Mouse (Mus musculus) lung, postnatal 25 days (tissue): Measurements from ENCODE around the gene Slc11a1.

ENCODE experiments used
- DNase-seq: peaks from one replicate; pipeline ENCODE4 v3.0.0; 2022; ENCODE audit warnings: low spot score

Gene Slc11a1

DNA sequence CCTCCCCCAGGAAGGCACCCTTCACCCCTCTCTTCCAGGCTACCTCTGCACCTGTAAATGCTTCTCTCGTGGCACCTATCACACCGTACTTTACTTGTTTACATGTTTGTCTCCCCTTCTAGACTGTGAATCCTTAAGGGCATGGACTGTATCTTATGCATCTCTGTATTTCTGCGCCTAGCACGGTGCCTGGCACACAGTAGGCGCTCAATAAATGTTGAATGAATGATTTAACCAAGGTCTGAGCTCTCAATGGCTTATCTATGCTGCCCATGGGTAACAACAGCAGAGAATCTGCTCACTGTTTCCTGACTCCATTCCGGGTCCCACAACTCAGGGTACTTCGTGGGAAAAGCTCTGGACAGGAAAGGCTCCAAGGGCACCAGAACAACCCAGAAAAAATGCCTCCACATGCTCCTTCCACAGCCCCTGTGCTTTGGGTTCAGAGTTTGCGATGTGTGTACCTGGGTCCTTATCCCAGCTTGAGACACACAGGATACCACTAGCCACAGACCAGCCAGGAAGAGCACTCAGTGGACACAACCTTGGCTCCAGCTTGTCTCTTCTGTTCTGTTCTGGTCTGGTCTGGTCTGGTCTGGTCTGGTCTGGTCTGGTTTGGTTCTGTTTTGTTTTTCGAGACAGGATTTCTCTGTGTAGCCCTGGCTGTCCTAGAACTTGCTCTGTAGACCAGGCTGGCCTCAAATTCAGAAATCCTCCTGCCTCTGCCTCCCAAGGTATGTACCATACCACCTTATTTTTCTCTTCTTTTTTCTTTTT, 21.4 kb upstream of the Slc11a1 start:
- DNase-seq: no peak

DNA sequence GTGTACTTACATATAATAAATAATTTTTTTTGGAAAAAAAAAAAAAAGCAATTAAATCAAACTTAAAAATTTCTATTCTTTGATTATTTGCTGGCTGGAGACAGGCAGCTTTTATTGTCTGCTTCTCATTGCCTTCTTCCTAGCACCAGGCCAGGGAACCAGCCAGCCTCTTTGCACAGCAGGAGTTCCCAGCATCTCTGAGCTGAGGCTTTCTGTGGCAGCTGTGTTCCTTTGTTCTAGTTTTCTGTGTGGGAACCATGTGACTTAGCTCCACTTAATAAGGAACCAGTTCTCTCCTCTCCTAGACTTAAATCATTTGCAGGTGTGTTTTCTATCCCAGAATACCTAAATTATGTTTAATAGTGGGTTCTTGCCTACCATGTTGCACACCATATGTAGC, 17.5 kb upstream of the Slc11a1 start:
- DNase-seq: no peak

DNA sequence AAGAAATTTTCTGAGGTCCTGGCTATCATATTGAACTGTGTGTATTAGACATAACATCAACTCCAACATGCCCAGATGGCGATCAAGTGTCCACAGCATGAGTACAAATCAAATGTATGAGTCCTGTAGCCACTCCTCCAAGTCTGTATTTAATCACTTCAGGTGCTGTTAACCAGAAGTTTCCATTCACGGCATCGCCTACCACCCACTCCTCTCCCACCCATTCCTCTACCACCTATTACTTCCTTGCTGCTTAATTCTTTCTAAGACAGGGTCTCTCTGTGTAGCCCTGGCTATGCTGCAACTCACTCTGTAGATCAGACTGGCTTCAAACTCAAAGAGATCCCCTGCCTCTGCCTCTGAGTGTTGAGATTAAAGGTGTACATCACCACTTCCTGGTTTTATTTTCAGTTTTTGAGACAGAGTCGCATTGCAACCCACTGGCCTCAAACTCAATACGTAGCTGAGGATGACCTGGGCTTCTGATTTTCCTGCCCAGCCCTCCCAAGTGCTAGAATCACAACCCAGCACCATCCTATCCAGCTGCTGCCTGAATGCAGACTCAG, 15.0 kb upstream of the Slc11a1 start:
- DNase-seq: no peak

DNA sequence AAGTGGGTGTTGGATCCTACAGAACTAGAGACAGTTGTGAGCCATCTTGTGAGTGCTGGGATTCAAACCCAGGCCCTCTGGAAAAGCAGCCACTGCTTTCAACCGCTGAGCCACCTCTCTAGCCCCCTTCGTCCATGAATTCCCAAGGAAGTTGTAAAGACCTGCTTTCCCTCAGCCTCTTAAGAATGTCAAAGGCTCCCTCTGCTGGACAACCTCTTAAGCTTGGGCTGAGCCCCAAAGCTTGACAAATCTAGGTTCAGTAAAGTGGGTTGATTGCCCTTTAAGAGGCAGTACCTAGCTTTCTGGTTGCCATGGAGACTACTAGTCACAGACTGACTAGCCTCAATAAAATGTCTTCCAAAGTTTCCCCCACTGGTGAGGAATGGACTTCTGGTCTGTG, 13.2 kb upstream of the Slc11a1 start, which contains the start of gene Catip:
Gene Catip, plus strand, starts transcription at position 297 of the 400 bp plus-strand sequence.
- DNase-seq: peak; percentile 85

DNA sequence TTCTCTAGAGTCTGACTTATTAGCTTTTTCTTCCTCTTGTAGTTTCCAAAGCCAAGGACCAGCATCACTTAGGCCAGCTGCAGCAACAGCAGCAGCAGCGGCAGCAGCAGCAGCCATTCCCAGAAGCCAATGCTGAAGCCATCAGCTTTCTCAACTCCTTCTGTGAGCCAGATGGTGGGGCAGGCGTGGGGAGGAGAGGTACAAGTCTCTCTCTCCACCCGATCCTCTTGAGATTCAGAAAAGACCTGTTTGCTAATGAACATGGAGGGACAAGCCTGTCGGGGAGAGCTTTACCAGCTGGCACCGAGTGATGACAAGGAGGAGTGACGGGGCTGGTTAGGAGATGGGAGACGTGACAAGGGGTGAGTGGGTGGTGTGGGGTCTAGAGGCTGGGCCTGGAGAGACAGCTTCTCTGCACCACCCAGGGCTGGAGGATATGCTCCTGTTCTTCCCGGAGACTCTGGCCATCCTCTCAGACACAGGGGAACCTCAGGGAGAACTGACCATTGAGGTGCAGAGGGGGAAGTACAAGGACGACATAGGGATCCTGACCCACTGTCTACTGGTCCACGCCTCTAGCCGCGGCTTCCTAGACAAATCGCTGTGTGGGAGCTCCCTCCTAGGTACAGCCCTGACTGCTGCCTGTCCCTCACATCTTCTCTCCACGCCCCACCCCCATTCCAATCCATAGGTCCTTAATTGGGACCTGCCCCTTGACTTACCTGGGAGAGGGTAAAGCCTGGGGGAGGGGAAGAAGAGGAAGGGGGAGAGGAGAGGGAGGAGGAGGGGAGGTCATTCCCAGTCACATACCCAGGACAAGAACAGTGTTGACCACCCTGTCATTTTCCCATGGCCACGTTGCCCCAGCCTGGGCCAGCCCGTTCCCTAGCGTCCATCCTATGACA, 12.4 kb upstream of the Slc11a1 start:
- DNase-seq: no peak

DNA sequence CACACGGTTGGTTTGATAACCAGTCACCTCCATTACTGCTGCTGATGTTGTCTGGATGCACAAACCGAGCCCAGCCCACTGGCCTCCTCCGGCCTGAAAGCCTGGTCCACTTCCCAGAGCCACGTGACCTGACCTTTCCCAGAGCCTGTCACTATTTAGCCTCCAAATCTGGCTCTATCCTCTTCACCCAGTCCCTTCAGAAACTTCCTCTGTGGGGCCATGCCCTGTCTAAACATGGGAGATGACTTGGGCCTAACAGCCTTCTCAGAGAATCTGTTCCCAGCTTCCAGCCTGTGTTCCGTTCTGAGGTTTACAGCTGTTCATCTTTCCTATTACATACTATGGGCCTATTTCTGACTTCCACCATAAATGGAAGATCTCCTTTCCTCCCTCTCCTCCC, 11.6 kb upstream of the Slc11a1 start:
- DNase-seq: no peak

DNA sequence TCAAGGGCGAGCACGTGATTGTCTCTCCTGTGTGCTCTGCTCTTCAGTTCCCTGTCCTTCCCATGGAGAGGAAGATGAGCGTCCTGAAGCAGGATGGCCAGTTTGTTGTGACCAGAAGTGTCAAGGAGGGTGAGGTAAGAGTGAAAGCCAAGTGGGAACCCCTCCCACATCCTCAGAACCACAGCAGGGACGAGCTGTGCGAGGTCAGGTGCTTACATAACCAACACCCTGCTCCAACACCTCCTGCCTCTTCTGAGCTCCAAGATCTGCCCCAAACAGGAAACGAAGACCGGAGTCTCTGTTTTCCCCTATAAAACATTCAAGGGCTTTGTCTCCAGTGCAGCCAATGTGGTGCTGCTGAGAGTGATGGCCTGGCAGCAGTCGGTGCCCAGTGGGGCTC, 10.7 kb upstream of the Slc11a1 start:
- DNase-seq: no peak

DNA sequence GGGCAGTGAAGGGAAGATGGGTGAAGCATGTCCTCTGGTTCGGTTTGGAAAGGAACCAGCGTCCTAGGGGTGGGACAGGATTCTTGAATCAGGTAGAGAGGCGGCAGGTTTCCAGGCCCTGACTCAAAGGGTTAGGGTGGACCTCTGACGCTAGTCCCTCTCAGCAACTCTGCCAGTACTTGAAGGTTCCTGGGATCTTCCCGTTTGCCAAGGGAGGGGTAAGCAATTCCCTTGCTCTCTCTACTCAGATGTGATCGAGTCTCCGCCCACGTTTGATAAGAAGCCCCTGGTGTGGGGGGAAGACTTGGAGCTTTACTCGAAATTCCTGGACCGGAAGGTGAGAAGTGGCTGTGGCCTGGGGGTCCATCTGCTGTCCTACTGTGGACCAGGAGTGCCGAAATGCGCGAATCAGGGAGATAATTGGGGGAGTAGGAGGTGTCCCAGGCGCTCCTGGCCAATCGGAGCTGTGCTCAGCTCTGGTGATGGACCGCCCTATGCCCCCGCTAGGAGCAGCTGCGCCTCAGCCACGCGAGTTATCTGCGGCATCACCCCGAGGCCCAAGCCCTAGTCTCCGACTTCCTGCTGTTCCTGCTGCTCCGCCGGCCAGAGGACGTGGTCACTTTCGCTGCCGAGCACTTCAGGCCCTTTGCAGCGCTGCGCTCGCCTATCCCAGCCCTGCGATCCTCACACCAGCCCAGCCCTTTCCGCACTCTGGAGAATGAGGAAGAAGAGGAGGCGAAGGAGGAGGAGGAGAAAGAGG, 6.9 kb upstream of the Slc11a1 start:
- DNase-seq: peak; percentile 58

DNA sequence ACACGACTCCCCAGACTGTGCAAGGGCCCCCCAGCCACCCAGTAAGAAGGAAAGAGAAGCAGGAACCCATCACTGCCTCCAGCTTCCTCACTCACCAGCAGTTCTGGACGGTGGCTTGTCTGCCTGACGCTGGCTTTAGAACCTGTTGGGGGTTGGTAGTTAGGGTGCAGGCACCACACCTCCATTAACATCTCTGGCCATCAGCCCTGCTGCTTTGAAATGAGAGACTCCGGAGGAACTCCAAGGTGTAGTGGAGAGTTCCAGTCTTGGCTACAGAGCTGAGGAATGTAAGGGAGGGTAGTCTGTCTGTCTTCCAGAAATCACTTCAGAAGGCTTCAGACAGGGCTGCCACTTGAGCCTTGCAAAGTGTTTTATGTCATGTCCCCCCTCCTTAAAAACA, 5.0 kb upstream of the Slc11a1 start:
- DNase-seq: no peak

DNA sequence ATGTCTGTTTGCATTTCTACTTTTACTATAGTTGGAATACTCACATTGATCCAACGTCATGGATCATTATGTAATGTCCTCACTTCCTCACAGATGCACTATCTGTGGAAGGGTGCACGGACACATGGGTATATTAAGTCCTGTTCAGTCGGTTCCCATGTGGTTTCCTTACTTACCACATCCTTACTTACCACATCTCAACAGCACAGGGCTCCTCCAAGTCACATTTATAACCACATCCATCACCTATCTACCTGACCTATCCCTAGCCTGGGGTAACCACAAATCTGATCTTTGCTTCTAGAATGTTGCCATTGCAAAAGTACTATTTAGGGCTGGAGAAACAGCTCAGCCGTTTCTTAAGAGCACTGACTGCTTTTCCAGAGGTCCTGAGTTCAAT, 1.6 kb upstream of the Slc11a1 start:
- DNase-seq: no peak

DNA sequence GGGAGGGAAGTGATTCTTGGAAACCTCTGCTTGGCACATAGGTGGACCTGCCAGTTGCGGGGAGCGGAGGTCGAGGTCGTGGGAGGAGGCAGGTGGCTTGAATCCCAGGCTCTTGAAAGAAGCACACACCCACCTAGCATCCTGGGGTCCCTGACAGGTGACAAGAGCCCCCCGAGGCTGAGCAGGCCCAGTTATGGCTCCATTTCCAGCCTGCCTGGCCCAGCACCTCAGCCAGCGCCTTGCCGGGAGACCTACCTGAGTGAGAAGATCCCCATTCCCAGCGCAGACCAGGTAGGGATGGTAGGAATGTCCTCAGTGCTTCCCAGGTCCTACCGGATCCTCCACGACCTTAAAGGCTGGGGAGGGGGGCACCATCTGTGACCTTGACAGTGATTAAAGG, 566 bp downstream of the Slc11a1 start:
- no peak for DNase-seq

DNA sequence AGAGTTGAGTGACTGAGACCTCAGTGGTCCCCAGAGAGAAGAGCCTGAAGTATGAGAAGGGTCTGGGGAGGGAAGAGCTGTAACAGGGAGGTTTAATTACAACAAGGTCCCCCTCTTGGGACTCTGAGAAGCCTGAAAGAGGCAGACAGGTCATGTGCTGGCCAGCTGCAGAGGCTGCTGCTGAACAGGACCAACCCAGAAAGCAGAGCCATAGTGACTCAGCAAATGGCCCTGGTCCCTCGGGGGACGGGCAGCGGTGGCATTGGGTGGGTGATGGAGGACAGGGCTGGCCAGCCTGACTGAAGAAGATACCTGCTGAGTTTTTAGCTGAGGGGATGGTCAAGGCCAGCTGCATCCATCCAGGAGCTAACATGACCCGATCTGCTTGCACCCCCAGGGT, 1.4 kb downstream of the Slc11a1 start:
- DNase-seq: no peak

DNA sequence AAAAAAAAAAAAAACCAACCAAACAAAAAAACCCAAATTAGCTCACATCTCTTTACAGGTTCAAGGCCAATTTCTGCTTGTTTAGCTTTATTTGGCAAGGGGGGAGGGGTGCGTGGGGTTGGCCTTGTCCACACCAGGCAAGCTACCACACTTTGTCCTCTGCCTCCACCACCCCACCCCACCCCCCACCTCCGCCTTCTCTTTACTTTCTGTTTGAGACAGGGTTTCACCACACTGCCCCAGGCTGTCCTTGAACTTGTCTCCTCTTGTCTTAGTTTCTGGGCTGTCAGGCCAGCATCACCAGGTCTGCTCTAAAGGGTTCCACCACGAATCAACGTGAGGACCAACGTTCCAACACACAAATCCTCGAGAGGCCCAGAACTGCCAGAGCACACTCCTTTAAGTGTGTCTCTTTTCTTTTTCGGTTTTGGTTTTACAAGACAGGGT, 4.1 kb downstream of the Slc11a1 start:
- no peak for DNase-seq

DNA sequence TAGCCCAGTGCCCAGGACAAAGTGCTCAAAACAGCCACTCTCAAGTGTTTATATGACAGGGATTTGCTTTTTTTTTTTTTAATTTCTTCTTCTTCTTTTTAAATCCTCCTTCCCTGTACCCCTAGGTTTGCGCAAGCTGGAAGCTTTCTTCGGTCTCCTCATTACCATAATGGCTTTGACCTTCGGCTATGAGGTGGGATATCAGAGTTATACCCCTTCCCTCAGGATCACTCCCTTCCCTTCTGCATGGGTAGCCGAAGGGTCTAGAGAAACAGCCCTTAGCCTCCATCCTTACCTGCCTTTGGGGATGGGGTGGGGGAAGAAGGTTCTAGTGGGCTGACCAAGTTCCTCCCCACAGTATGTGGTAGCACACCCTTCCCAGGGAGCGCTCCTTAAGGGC, 5.5 kb downstream of the Slc11a1 start:
- DNase-seq: no peak

DNA sequence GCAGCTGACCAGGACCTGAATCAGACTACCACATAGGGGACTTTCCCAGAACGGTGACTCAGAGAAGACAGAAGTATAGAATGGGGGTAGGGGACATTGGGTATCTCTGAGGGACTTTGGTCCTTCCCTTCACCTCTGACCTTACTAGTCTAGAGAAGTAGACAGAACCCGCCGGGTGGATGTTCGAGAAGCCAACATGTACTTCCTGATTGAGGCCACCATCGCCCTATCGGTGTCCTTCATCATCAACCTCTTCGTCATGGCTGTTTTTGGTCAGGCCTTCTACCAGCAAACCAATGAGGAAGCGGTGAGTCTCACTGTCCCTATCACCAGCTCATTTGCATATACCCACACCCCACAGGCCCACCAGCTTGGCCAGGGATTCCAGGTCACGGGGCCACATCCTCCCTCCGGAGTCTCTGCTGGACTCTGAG, 6.6 kb downstream of the Slc11a1 start:
- no peak for DNase-seq

DNA sequence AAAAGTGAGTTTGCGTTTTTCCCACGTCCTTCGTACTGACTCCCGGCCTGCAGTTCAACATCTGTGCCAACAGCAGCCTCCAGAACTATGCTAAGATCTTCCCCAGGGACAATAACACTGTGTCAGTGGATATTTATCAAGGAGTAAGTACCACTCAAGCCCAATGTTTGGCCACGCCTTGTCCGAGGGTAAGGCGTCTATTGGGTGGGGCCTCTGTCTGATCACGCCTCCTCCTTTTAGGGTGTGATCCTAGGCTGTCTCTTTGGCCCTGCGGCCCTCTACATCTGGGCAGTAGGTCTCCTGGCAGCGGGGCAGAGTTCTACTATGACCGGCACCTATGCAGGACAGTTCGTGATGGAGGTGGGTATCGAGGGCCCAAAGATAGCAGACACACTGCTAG, 8.4 kb downstream of the Slc11a1 start:
- no peak for DNase-seq

DNA sequence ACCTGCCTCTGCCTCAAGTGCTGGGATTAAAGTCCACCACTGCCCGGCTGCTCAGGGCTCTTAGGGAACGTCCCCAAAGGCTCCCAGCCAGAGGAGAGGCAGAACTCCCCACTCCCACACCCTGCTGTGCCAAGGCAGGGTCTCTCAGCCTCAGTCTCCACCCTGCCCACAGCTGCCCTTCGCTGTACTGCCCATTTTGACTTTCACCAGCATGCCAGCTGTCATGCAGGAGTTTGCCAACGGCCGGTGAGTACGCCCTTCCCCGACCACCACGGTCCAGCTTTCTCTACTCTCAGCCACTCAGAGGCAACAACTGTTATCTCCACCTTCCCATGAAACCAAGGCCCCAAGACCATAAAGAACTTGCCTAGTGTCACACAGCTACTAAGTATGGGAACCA, 9.5 kb downstream of the Slc11a1 start:
- DNase-seq: no peak

DNA sequence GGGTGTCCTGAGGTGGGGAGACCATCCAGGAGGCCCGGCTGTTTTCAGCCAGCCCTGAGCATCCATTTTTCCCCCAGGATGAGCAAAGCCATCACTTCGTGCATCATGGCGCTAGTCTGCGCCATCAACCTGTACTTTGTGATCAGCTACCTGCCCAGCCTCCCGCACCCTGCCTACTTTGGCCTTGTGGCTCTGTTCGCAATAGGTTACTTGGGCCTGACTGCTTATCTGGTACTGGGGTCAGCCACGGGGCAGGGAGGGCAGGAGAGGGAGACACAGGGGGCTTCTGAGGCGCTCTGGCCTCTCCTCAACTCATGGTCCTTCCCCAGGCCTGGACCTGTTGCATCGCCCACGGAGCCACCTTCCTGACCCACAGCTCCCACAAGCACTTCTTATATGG, 10.1 kb downstream of the Slc11a1 start:
- DNase-seq: no peak

DNA sequence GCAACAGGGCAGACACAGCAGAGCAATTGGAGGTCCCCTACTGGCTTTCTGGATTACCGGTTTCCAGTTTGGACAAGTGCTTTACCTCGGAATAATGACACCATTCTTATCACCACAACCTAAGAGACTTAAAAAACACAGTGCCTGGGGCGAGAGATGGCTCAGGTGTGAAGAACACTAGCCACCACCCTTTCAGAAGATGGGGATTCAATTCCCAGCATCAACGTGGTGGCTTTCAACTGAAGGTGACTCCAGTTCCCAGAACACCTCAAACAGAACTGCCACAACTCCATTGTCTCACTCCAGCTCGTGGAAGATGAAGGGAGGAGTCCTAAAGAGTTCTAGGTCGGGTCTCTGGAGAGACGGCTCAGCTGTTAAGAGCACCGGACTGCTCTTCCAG, 10.5 kb downstream of the Slc11a1 start:
- DNase-seq: no peak

DNA sequence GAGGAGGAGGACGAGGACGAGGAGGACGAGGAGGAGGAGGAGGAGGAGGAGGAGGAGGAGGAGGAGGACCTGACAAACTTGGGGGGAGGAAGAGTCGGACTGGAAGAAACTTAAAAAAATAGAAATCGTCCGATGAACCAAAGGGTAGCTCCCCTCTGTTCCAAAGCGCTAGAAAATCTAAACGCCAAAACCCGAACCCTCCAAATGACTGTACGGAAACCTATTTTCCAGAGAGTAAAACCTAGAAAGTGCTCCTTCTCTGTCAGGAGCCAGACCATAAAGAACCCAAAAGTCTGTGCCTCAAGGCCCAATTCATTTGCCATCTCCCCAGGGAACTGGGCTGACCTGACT, 11.3 kb downstream of the Slc11a1 start:
- no peak for DNase-seq

DNA sequence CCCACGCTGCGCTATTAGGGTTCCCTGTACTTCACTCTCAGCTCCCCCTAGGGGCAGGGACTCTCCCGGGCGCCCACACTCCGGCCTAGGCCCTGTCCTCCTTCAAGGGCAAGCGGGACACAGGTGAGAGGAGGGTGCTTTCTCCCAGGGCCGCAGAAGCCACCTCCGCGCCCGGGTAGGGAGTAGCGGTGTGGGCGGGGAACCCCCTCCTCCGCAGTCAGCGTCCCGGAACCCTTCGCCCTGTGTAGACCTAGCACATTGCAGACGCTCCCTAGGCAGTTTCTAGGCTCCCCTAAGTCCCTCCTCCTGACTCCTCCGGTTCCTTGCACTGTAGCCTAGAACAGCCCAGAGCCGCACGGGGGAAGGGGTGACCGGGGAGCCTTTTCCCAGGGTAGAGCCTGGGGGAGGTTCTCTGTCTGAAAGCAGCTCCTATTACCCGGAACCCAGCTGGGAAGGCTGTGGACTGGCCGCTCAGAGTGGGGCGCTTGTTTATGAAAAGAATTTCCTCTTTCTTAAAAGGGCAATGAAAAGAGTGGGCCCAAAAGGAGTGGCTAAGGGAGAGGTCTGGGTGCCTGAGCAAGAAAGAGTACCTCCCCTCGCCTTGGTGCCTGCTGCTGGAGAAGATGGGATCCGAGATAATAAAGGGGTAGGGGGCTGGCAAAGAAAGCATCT, 11.9 kb downstream of the Slc11a1 start:
- peak; percentile 96 for DNase-seq
